Mouse (Mus musculus) lung, embryonic 16.5 days (tissue): ENCODE measurements around the gene Nup214. TPM values are rescaled to one million over a fixed set of nuclear protein-coding genes. Genes with fewer than 3 reads are reported as not detected.

Experiments
- ATAC-seq: fragments of 200-750 bp; cut with Nextera tagmentation; 2 replicates; pipeline ENCODE4 v1.8.0; 2017; ENCODE audit warnings: low read depth, mild to moderate bottlenecking, moderate library complexity
- H3K27ac ChIP-seq: fragments of 300-500 bp; sonication (generic); 2 replicates; pipeline ENCODE4 v1.5.1; 2014; ENCODE audit warnings: mild to moderate bottlenecking, control low read depth, low read length
- H3K27me3 ChIP-seq: fragments of 300-500 bp; sonication (generic); 2 replicates; pipeline ENCODE4 v1.6.1; 2014; ENCODE audit warnings: low read depth, low read length, mixed read lengths; ENCODE audit not compliant: control insufficient read depth, insufficient read depth
- H3K36me3 ChIP-seq: fragments of 300-500 bp; sonication (generic); 2 replicates; pipeline ENCODE4 v1.6.1; 2014; ENCODE audit warnings: low read length; ENCODE audit not compliant: control insufficient read depth, insufficient read depth
- H3K4me1 ChIP-seq: fragments of 300-500 bp; sonication (generic); replicated peaks from 2 replicates; pipeline ENCODE4 v1.6.1; 2014; ENCODE audit warnings: low read length, mixed read lengths; ENCODE audit not compliant: control insufficient read depth, insufficient read depth
- H3K4me2 ChIP-seq: fragments of 300-500 bp; sonication (generic); 2 replicates; pipeline ENCODE4 v1.6.1; 2014; ENCODE audit warnings: low read depth, low read length, control low read depth
- H3K4me3 ChIP-seq: fragments of 300-500 bp; sonication (generic); 2 replicates; pipeline ENCODE4 v1.5.1; 2014; ENCODE audit warnings: mild to moderate bottlenecking, low read length, control low read depth
- H3K9ac ChIP-seq: fragments of 300-500 bp; sonication (generic); 2 replicates; pipeline ENCODE4 v1.6.1; 2014; ENCODE audit warnings: low read length, control low read depth
- H3K9me3 ChIP-seq: fragments of 300-500 bp; sonication (generic); 2 replicates; pipeline ENCODE4 v1.6.1; 2016; ENCODE audit warnings: low read length; ENCODE audit not compliant: control insufficient read depth
- WGBS: fragments of 180-500 bp; shearing (Covaris S2); extraction: QIAGEN DNeasy Blood & Tissue Kit; methylation state at CpG from one replicate; pipeline ENCODE4 v1.1.7; 2014; 5-methylcytosine and 5-hydroxymethylcytosine counted together
- microRNA-seq: library from miRNA; unstranded; fragments of <30 nt; microRNA quantifications from one replicate; pipeline ENCODE4, GENCODE M21; 2016
- polyA plus RNA-seq: library from polyadenylated mRNA; unstranded; fragments of >200 nt; fragmentation: Nextera tagmentation; extraction: Ambion mirVana; gene quantifications from 2 replicates; pipeline ENCODE4 v1.2.1, GENCODE M21; 2015

Nup214 gene
- polyA plus RNA-seq, 1 experiment from 2014 or later = 86.6 TPM

DNA sequence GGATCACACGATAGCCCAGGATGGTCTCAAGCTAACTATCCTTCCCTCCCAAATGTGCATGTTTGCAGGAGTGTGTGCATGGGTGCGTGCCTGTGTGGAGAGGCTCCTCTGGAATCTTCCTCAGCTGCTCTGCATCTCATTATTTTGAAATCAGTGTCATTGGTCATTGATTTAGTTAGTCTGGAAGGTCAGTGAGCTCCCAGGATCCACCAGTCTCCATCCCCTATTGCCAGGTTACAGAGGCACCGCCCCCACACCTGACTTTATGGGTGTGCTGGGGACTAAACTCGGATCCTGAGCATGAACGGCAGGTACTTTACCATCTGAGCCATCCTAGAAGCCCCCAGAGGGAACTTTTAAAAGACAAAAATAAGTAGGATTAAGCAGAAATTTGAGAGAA lies 128.7 kb downstream of the Nup214 start:
- no peaks in the 10 kb centered on the region for H3K27me3 ChIP-seq
- no peak overlapping the region for H3K9ac ChIP-seq
- 53% methylated on average over 5 of the region's 5 CpGs for WGBS
- no peaks in the 10 kb centered on the region for H3K36me3 ChIP-seq
- H3K4me3 ChIP-seq = no peak overlapping the region
- H3K9me3 ChIP-seq = no peaks in the 10 kb centered on the region
- no peak overlapping the region for H3K4me2 ChIP-seq
- H3K27ac ChIP-seq = no peak overlapping the region
- H3K4me1 ChIP-seq = no peaks in the 10 kb centered on the region
- no peak for ATAC-seq

GRCm38 (mm10) chr2:32103557-32103956 lies 129.3 kb downstream of the Nup214 start:
- Histone ChIP-seq H3K4me2 (no peak overlapping the region), H3K9ac (no peak overlapping the region), H3K27ac (no peak overlapping the region), H3K27me3 (no peaks in the 10 kb centered on the region), H3K4me1 (no peaks in the 10 kb centered on the region), H3K9me3 (no peaks in the 10 kb centered on the region), H3K36me3 (no peaks in the 10 kb centered on the region), H3K4me3 (no peak overlapping the region)
- no peak for ATAC-seq
- 73% methylated on average over 7 of the region's 7 CpGs for WGBS

Small RNAs within 50 kb of the gene (microRNA-seq; reads per million reads assigned to microRNA genes)
- not detected for gene Mir7674

Other genes starting within 250 kb of the Nup214 start
- 0.10 TPM in 1 of 2 replicates, not detected in the other for gene Qrfp, start 163.9 kb upstream of the Nup214 start, polyA plus RNA-seq
- 0.06 and 0.14 TPM in 2 replicates for gene Fibcd1, start 128.4 kb upstream of the Nup214 start, polyA plus RNA-seq
- 1.7 and 2.0 TPM in 2 replicates for gene Lamc3, start 87.1 kb upstream of the Nup214 start, polyA plus RNA-seq
- 34.1 and 34.7 TPM in 2 replicates for gene Aif1l, start 24.3 kb upstream of the Nup214 start, polyA plus RNA-seq
- 4.3 and 4.4 TPM in 2 replicates for gene Fam78a, start 110.4 kb downstream of the Nup214 start, polyA plus RNA-seq
- gene Plpp7, start 121.1 kb downstream of the Nup214 start, polyA plus RNA-seq = 3.6 and 3.9 TPM in 2 replicates
- gene Prrc2b, start 176.6 kb downstream of the Nup214 start, polyA plus RNA-seq = 24.7 and 26.9 TPM in 2 replicates